Mouse (Mus musculus): ENCODE measurements around the gene Msrb2. TPM values are rescaled to one million over a fixed set of nuclear protein-coding genes. Genes with fewer than 3 reads are reported as not detected.

The Msrb2 gene
- polyA plus RNA-seq, 1 experiment from 2014 or later: 12.9 TPM

GRCm38 (mm10) chr2:19350167-19350566 lies 21.1 kb upstream of the Msrb2 start:
- Histone ChIP-seq H3K4me1 (ENCODE audit: control insufficient read depth, insufficient read depth, low read depth, low read length) (no peaks in the 10 kb centered on the region), H3K36me3 (ENCODE audit: control insufficient read depth, insufficient read depth, low read length) (no peaks in the 10 kb centered on the region), H3K9me3 (ENCODE audit: control insufficient read depth, low read length) (no peaks in the 10 kb centered on the region), H3K4me3 (ENCODE audit: low read length) (no peak overlapping the region), H3K9ac (ENCODE audit: low read depth, low read length) (no peak overlapping the region), H3K27ac (ENCODE audit: low read depth, low read length) (no peak overlapping the region), H3K27me3 (replicated peaks; ENCODE audit: control insufficient read depth, insufficient read depth, low read length) (no peaks in the 10 kb centered on the region), H3K4me2 (ENCODE audit: low read length) (no peak overlapping the region)
- WGBS: 82% methylated on average over 5 of the region's 5 CpGs
- ATAC-seq: no peak

- Histone ChIP-seq H3K4me3 (ENCODE audit: low read length) (no peak overlapping the region), H3K9ac (ENCODE audit: low read depth, low read length) (no peak overlapping the region), H3K36me3 (ENCODE audit: control insufficient read depth, insufficient read depth, low read length) (no peaks in the 10 kb centered on the region), H3K9me3 (ENCODE audit: control insufficient read depth, low read length) (no peaks in the 10 kb centered on the region), H3K4me1 (ENCODE audit: control insufficient read depth, insufficient read depth, low read depth, low read length) (no peaks in the 10 kb centered on the region), H3K27me3 (replicated peaks; ENCODE audit: control insufficient read depth, insufficient read depth, low read length) (no peaks in the 10 kb centered on the region), H3K4me2 (ENCODE audit: low read length) (no peak overlapping the region), H3K27ac (ENCODE audit: low read depth, low read length) (no peak overlapping the region)
- WGBS: 97% methylated on average over 1 of the region's 1 CpGs
- no peak for ATAC-seq
These were observed 19.5 kb upstream of the Msrb2 start for GRCm38 (mm10) chr2:19351615-19352253.

- WGBS: 87% methylated on average over 2 of the region's 2 CpGs
- Histone ChIP-seq H3K4me1 (ENCODE audit: control insufficient read depth, insufficient read depth, low read depth, low read length) (no peaks in the 10 kb centered on the region), H3K36me3 (ENCODE audit: control insufficient read depth, insufficient read depth, low read length) (no peaks in the 10 kb centered on the region), H3K27me3 (replicated peaks; ENCODE audit: control insufficient read depth, insufficient read depth, low read length) (no peaks in the 10 kb centered on the region), H3K9ac (ENCODE audit: low read depth, low read length) (no peak overlapping the region), H3K9me3 (ENCODE audit: control insufficient read depth, low read length) (no peaks in the 10 kb centered on the region), H3K27ac (ENCODE audit: low read depth, low read length) (no peak overlapping the region), H3K4me3 (ENCODE audit: low read length) (no peak overlapping the region), H3K4me2 (ENCODE audit: low read length) (no peak overlapping the region)
- ATAC-seq: no peak
These were observed 18.1 kb upstream of the Msrb2 start for GRCm38 (mm10) chr2:19353158-19353557.

GRCm38 (mm10) chr2:19362880-19363279 lies 8.4 kb upstream of the Msrb2 start:
- ATAC-seq: peak; percentile 83

GRCm38 (mm10) chr2:19366426-19366825 lies 4.8 kb upstream of the Msrb2 start:
- WGBS: 3% methylated on average over 3 of the region's 3 CpGs

More at GRCm38 (mm10) chr2:19362880-19363279, 8.4 kb upstream of the Msrb2 start:
- Histone ChIP-seq H3K9me3 (ENCODE audit: control insufficient read depth, low read length) (no peaks in the 10 kb centered on the region), H3K27ac (ENCODE audit: low read depth, low read length) (no peak overlapping the region), H3K27me3 (replicated peaks; ENCODE audit: control insufficient read depth, insufficient read depth, low read length) (no peaks in the 10 kb centered on the region), H3K9ac (ENCODE audit: low read depth, low read length) (no peak overlapping the region), H3K4me2 (ENCODE audit: low read length) (no peak overlapping the region), H3K4me3 (ENCODE audit: low read length) (no peak overlapping the region), H3K4me1 (ENCODE audit: control insufficient read depth, insufficient read depth, low read depth, low read length) (no peaks in the 10 kb centered on the region), H3K36me3 (ENCODE audit: control insufficient read depth, insufficient read depth, low read length) (no peaks in the 10 kb centered on the region)
- 66% methylated on average over 1 of the region's 1 CpGs for WGBS

GRCm38 (mm10) chr2:19367114-19367513 lies 4.1 kb upstream of the Msrb2 start:
- no peak overlapping the region for H3K9ac ChIP-seq (ENCODE audit: low read depth, low read length)
- H3K27me3 ChIP-seq (replicated peaks; ENCODE audit: control insufficient read depth, insufficient read depth, low read length): no peaks in the 10 kb centered on the region
- 72% methylated on average over 11 of the region's 11 CpGs for WGBS
- H3K4me2 ChIP-seq (ENCODE audit: low read length): no peak overlapping the region
- H3K4me1 ChIP-seq (ENCODE audit: control insufficient read depth, insufficient read depth, low read depth, low read length): no peaks in the 10 kb centered on the region
- no peaks in the 10 kb centered on the region for H3K9me3 ChIP-seq (ENCODE audit: control insufficient read depth, low read length)
- H3K27ac ChIP-seq (ENCODE audit: low read depth, low read length): no peak overlapping the region
- no peak for ATAC-seq
- H3K36me3 ChIP-seq (ENCODE audit: control insufficient read depth, insufficient read depth, low read length): no peaks in the 10 kb centered on the region
- no peak overlapping the region for H3K4me3 ChIP-seq (ENCODE audit: low read length)

More at GRCm38 (mm10) chr2:19366426-19366825, 4.8 kb upstream of the Msrb2 start:
- no peaks in the 10 kb centered on the region for H3K27me3 ChIP-seq (replicated peaks; ENCODE audit: control insufficient read depth, insufficient read depth, low read length)
- no peak overlapping the region for H3K4me2 ChIP-seq (ENCODE audit: low read length)
- H3K9me3 ChIP-seq (ENCODE audit: control insufficient read depth, low read length): no peaks in the 10 kb centered on the region
- no peaks in the 10 kb centered on the region for H3K4me1 ChIP-seq (ENCODE audit: control insufficient read depth, insufficient read depth, low read depth, low read length)
- no peak for ATAC-seq
- H3K36me3 ChIP-seq (ENCODE audit: control insufficient read depth, insufficient read depth, low read length): no peaks in the 10 kb centered on the region
- H3K4me3 ChIP-seq (ENCODE audit: low read length): no peak overlapping the region
- H3K27ac ChIP-seq (ENCODE audit: low read depth, low read length): no peak overlapping the region
- H3K9ac ChIP-seq (ENCODE audit: low read depth, low read length): no peak overlapping the region

DNA sequence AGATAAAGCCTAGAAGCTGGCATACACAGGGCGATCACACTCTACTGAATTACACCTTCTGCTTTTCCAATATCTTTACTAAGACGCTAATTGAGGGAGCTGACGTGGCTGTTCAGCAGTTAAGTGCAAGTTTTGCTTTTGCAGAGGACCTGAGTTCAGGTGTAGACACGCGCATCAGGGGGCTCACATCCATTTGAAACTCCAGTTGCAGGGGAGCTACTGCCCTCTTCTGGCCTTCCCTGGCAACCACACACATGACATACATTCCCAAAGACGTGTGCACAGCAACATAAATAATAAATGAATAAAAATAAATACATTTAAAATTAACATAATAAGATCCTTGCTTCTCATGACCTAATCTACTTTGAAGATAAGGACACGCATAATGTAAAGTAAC lies 2.5 kb downstream of the Msrb2 start:
- Histone ChIP-seq H3K4me1 (ENCODE audit: control insufficient read depth, insufficient read depth, low read depth, low read length) (no peaks in the 10 kb centered on the region), H3K36me3 (ENCODE audit: control insufficient read depth, insufficient read depth, low read length) (no peaks in the 10 kb centered on the region), H3K4me3 (ENCODE audit: low read length) (no peak overlapping the region), H3K9ac (ENCODE audit: low read depth, low read length) (no peak overlapping the region), H3K4me2 (ENCODE audit: low read length) (no peak overlapping the region), H3K9me3 (ENCODE audit: control insufficient read depth, low read length) (no peaks in the 10 kb centered on the region), H3K27ac (ENCODE audit: low read depth, low read length) (no peak overlapping the region), H3K27me3 (replicated peaks; ENCODE audit: control insufficient read depth, insufficient read depth, low read length) (no peaks in the 10 kb centered on the region)
- WGBS: 89% methylated on average over 7 of the region's 7 CpGs
- no peak for ATAC-seq

DNA sequence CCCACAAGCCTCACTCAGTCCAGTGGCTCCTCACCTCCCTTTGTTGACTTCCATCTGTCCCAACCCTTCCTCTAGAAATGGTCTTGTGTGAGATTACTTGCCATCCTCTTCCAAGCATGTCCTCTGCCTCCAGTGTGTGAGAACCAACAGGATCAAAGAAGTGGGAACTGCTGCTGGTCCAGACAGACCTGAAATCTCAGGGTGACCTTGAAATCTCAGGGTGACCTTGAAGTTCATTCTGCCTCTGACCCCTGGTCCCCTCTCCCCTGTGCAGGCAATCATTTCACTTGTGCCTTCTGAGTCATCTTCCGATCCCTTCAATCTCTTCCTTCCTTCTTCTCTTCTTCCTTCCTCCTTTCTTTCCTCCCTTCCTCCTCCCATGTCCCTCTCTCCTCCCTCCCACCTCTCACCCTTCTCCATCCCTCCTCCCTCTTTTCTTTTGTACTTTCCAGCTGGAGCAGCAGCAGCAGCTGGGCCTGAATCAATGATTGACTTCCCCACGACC lies 9.3 kb downstream of the Msrb2 start:
- H3K27me3 ChIP-seq (replicated peaks; ENCODE audit: control insufficient read depth, insufficient read depth, low read length): no peaks in the 10 kb centered on the region
- no peaks in the 10 kb centered on the region for H3K9me3 ChIP-seq (ENCODE audit: control insufficient read depth, low read length)
- 34% methylated on average over 2 of the region's 2 CpGs for WGBS
- H3K36me3 ChIP-seq (ENCODE audit: control insufficient read depth, insufficient read depth, low read length): no peaks in the 10 kb centered on the region
- no peak overlapping the region for H3K4me3 ChIP-seq (ENCODE audit: low read length)
- H3K4me1 ChIP-seq (ENCODE audit: control insufficient read depth, insufficient read depth, low read depth, low read length): no peaks in the 10 kb centered on the region
- ATAC-seq: no peak
- no peak overlapping the region for H3K4me2 ChIP-seq (ENCODE audit: low read length)
- no peak overlapping the region for H3K27ac ChIP-seq (ENCODE audit: low read depth, low read length)
- no peak overlapping the region for H3K9ac ChIP-seq (ENCODE audit: low read depth, low read length)

DNA sequence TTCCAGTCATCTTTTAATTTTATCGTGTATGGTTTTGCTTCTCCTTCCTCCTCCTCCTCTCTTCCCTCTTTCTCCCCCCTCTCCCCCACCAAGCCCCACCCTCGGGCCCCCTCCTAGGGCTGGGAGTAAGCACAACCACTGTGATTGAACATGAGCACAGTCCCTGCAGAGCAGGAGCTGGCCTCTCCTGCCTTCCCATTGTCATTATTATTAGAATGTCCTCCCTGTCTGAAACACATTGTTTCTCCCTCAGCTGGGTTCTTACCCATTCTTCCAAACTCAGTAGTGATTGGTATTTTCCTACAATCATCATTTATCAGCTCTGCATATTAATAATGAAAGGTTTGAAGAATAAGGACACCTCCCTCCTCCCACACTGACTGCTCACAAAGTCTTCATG lies 9.7 kb downstream of the Msrb2 start:
- Histone ChIP-seq H3K27me3 (replicated peaks; ENCODE audit: control insufficient read depth, insufficient read depth, low read length) (no peaks in the 10 kb centered on the region), H3K36me3 (ENCODE audit: control insufficient read depth, insufficient read depth, low read length) (no peaks in the 10 kb centered on the region), H3K4me1 (ENCODE audit: control insufficient read depth, insufficient read depth, low read depth, low read length) (no peaks in the 10 kb centered on the region), H3K9me3 (ENCODE audit: control insufficient read depth, low read length) (no peaks in the 10 kb centered on the region), H3K27ac (ENCODE audit: low read depth, low read length) (no peak overlapping the region), H3K9ac (ENCODE audit: low read depth, low read length) (no peak overlapping the region), H3K4me2 (ENCODE audit: low read length) (no peak overlapping the region), H3K4me3 (ENCODE audit: low read length) (no peak overlapping the region)
- WGBS: 2% methylated on average over 2 of the region's 2 CpGs
- ATAC-seq: no peak

Data from hindbrain, embryonic 16.5 days (tissue).